9 mouse cellular contexts compared by ENCODE assay signal in genomic region chr5:24752175-24752498, GRCm38 (mm10). TPM values are rescaled to one million over a fixed set of nuclear protein-coding genes. Genes with fewer than 3 reads are reported as not detected.
DNase-seq lines count a peak whose midpoint lies in the region; ATAC-seq and TF ChIP-seq lines count a peak whose summit lies in the region.
"Had no signal": no experiment of that assay in that cellular context is flagged by ENCODE, and none has a peak within 500 bp of the region (broad histone marks: within the 10 kb centered on the region; RNA-seq: fewer than 3 reads in every experiment).

No protein-coding gene starts in this region.

- DNase-seq in heart, postnatal 0 days (ENCODE audit: low spot score), result peak; percentile 49
- no peak for DNase-seq in heart, postnatal 10 days
- peak; percentile 27 for DNase-seq in midbrain, embryonic 14.5 days
- DNase-seq in kidney, adult 8-10 months, result no peak
- no peak for DNase-seq in gastrocnemius, postnatal 25 days

- H3K4me2 ChIP-seq in heart, postnatal 0 days (ENCODE audit: low read depth, low read length), result peak overlapping the region; percentile 69
- H3K4me2 ChIP-seq in hindbrain, embryonic 16.5 days (ENCODE audit: low read length), result peak overlapping the region; percentile 90
- peak overlapping the region; percentile 94 for H3K4me2 ChIP-seq in midbrain, embryonic 14.5 days (ENCODE audit: low read length)

- H3K4me1 ChIP-seq in heart, postnatal 0 days (ENCODE audit: control insufficient read depth, insufficient read depth), result peaks cover 11% of the 10 kb centered on the region
- no peaks in the 10 kb centered on the region; the same call in 1 of the 2 replicates for H3K4me1 ChIP-seq in brown adipose tissue, adult 24 weeks (ENCODE audit: control insufficient read depth, insufficient read depth, insufficient read length, low read length)
- H3K4me1 ChIP-seq in hindbrain, embryonic 16.5 days (ENCODE audit: control insufficient read depth, insufficient read depth, low read depth, low read length), result peaks cover 11% of the 10 kb centered on the region
- peaks cover 20% of the 10 kb centered on the region for H3K4me1 ChIP-seq in midbrain, embryonic 14.5 days (ENCODE audit: control insufficient read depth, insufficient read depth, low read length)

- ATAC-seq in heart, postnatal 0 days (ENCODE audit: insufficient read depth, low read depth), result no peak
- ATAC-seq in hindbrain, embryonic 16.5 days, result no peak
- no peak for ATAC-seq in midbrain, embryonic 14.5 days (ENCODE audit: low FRiP score, low TSS enrichment)
- ATAC-seq in erythroblast, adult 5-6 weeks (replicated peaks; ENCODE audit: low FRiP score, poor library complexity, severe bottlenecking), result no peak

- no peaks in the 10 kb centered on the region for H3K36me3 ChIP-seq in heart, postnatal 0 days (replicated peaks; ENCODE audit: control insufficient read depth, insufficient read depth, low read length)
- H3K36me3 ChIP-seq in hindbrain, embryonic 16.5 days (ENCODE audit: control insufficient read depth, insufficient read depth, low read length), result no peaks in the 10 kb centered on the region
- H3K36me3 ChIP-seq in midbrain, embryonic 14.5 days (ENCODE audit: control insufficient read depth, insufficient read depth, low read length), result no peaks in the 10 kb centered on the region

- WGBS in heart, postnatal 0 days, result 5% methylated on average over 2 of the region's 2 CpGs
- WGBS in hindbrain, embryonic 16.5 days, result 11% methylated on average over 2 of the region's 2 CpGs
- 8% methylated on average over 2 of the region's 2 CpGs for WGBS in midbrain, embryonic 14.5 days

- H3K4me3 ChIP-seq in heart, postnatal 0 days (ENCODE audit: low read depth, low read length), result peak overlapping the region; percentile 54
- peak overlapping the region; percentile 88 for H3K4me3 ChIP-seq in brown adipose tissue, adult 24 weeks (ENCODE audit: insufficient read depth, low read depth, low read length)
- no peak overlapping the region for H3K4me3 ChIP-seq in hindbrain, embryonic 16.5 days (ENCODE audit: low read length)
- no peak overlapping the region for H3K4me3 ChIP-seq in midbrain, embryonic 14.5 days (replicated peaks; ENCODE audit: low read depth, low read length)
- H3K4me3 ChIP-seq: erythroblast, embryonic 14.5 days had no signal

- intact Hi-C loops in heart, postnatal 10 days (cut with DNase I), result no loop called here

- H3K9ac ChIP-seq in heart, postnatal 0 days (replicated peaks; ENCODE audit: low read depth, low read length), result peak overlapping the region; percentile 78; the same call in 1 of the 2 replicates
- H3K9ac ChIP-seq in hindbrain, embryonic 16.5 days (ENCODE audit: low read depth, low read length), result no peak overlapping the region
- H3K9ac ChIP-seq in midbrain, embryonic 14.5 days (replicated peaks; ENCODE audit: low read length), result no peak overlapping the region

- TF ChIP-seq CTCF in heart, postnatal 0 days (IDR thresholded peaks at IDR 0.05; ENCODE audit: low read depth), result no peak

- H3K9me3 ChIP-seq in heart, postnatal 0 days (replicated peaks; ENCODE audit: control insufficient read depth, low read length), result no peaks in the 10 kb centered on the region
- H3K9me3 ChIP-seq in hindbrain, embryonic 16.5 days (ENCODE audit: control insufficient read depth, low read length), result no peaks in the 10 kb centered on the region
- no peaks in the 10 kb centered on the region for H3K9me3 ChIP-seq in midbrain, embryonic 14.5 days (ENCODE audit: control insufficient read depth, low read length)

- TF ChIP-seq EP300 in heart, postnatal 0 days (IDR thresholded peaks at IDR 0.05; ENCODE audit: low read depth), result no peak

- H3K27ac ChIP-seq in heart, postnatal 0 days (ENCODE audit: low read depth), result peak overlapping the region; percentile 92
- peak overlapping the region; percentile 95; the same call in 1 of the 2 replicates for H3K27ac ChIP-seq in brown adipose tissue, adult 24 weeks (replicated peaks; ENCODE audit: low read depth, low read length)
- no peak overlapping the region for H3K27ac ChIP-seq in hindbrain, embryonic 16.5 days (ENCODE audit: low read depth, low read length)
- H3K27ac ChIP-seq in midbrain, embryonic 14.5 days (replicated peaks; ENCODE audit: low read depth, low read length), result no peak overlapping the region

- H3K27me3 ChIP-seq in heart, postnatal 0 days (ENCODE audit: control insufficient read depth, insufficient read depth, low read length), result no peaks in the 10 kb centered on the region
- no peaks in the 10 kb centered on the region for H3K27me3 ChIP-seq in hindbrain, embryonic 16.5 days (replicated peaks; ENCODE audit: control insufficient read depth, insufficient read depth, low read length)
- no peaks in the 10 kb centered on the region for H3K27me3 ChIP-seq in midbrain, embryonic 14.5 days (ENCODE audit: control insufficient read depth, insufficient read depth, low read length)

RNA-seq across cellular contexts. Expression of gene Crygn, which starts 5.7 kb away (rescaled TPM):
- total RNA-seq in heart, postnatal 0 days (2014; rRNA removed; ENCODE audit: low replicate concordance), result not detected in 2 replicates
- 3.5 and 3.9 TPM in 2 replicates for polyA plus RNA-seq in heart, postnatal 0 days (2015; fragmentation: Nextera tagmentation; extraction: Ambion mirVana)
- total RNA-seq in heart, postnatal 10 days (2021), result not detected
- not detected in 2 replicates for polyA plus RNA-seq in brown adipose tissue, adult 24 weeks (2012; ENCODE audit: insufficient read depth, insufficient read length, missing spikeins)
- 1.3 and 1.6 TPM in 2 replicates for polyA plus RNA-seq in hindbrain, embryonic 16.5 days (2015; fragmentation: Nextera tagmentation; extraction: Ambion mirVana)
- 1.6 TPM in 1 of 2 replicates, not detected in the other for polyA plus RNA-seq in midbrain, embryonic 14.5 days (2014; fragmentation: Nextera tagmentation; extraction: Ambion mirVana)
- total RNA-seq in erythroblast, adult 5-6 weeks (2015; ENCODE audit: low replicate concordance), result not detected in 2 replicates
- not detected in 2 replicates for total RNA-seq in erythroblast, adult 5-6 weeks (2017; ENCODE audit: low replicate concordance)
- total RNA-seq in gastrocnemius, postnatal 25 days (2021), result not detected
- polyA plus RNA-seq: erythroblast, embryonic 14.5 days had no signal

RNA-seq across cellular contexts. Expression of gene Wdr86, which starts 21.6 kb away (rescaled TPM):
- total RNA-seq in heart, postnatal 0 days (2014; rRNA removed; ENCODE audit: low replicate concordance), result 3.4 and 5.1 TPM in 2 replicates
- polyA plus RNA-seq in heart, postnatal 0 days (2015; fragmentation: Nextera tagmentation; extraction: Ambion mirVana), result 2.7 and 2.8 TPM in 2 replicates
- 1 to 10 TPM; 1.1 to 2.5 TPM for total RNA-seq in heart, postnatal 10 days (2021)
- polyA plus RNA-seq in brown adipose tissue, adult 24 weeks (2012; ENCODE audit: insufficient read depth, insufficient read length, missing spikeins), result 0.59 TPM in 1 of 2 replicates, not detected in the other
- 8.0 and 10.7 TPM in 2 replicates for polyA plus RNA-seq in hindbrain, embryonic 16.5 days (2015; fragmentation: Nextera tagmentation; extraction: Ambion mirVana)
- polyA plus RNA-seq in midbrain, embryonic 14.5 days (2014; fragmentation: Nextera tagmentation; extraction: Ambion mirVana), result 2.0 and 5.6 TPM in 2 replicates
- not detected in 2 replicates for total RNA-seq in erythroblast, adult 5-6 weeks (2015; ENCODE audit: low replicate concordance)
- total RNA-seq in erythroblast, adult 5-6 weeks (2017; ENCODE audit: low replicate concordance), result not detected in 2 replicates
- not detected for total RNA-seq in gastrocnemius, postnatal 25 days (2021)
- polyA plus RNA-seq: erythroblast, embryonic 14.5 days had no signal

Comparison
In these comparisons a context has a peak if more than half of its experiments do, and no peak if none do; other contexts are left out.
1. DNase-seq: peak in heart, postnatal 0 days (single experiment) and midbrain, embryonic 14.5 days (single experiment); none in heart, postnatal 10 days (0 of 2), kidney, adult 8-10 months (0 of 2) and gastrocnemius, postnatal 25 days (single experiment).
2. H3K27ac ChIP-seq: peak in heart, postnatal 0 days (single experiment) and brown adipose tissue, adult 24 weeks (single experiment); none in hindbrain, embryonic 16.5 days (single experiment) and midbrain, embryonic 14.5 days (single experiment).
3. H3K4me3 ChIP-seq: peak in heart, postnatal 0 days (single experiment) and brown adipose tissue, adult 24 weeks (single experiment); none in hindbrain, embryonic 16.5 days (single experiment) and midbrain, embryonic 14.5 days (single experiment).
4. Peak in every context shown above with its lines, with median percentiles within 50 percentile points of each other: H3K4me2 ChIP-seq.